Mouse (Mus musculus) heart, postnatal 25 days (tissue): ENCODE data around the gene Ush2a. TPM values are rescaled to one million over a fixed set of nuclear protein-coding genes. Genes with fewer than 3 reads are reported as not detected.

Experiments used
- DNase-seq: peaks from one replicate; pipeline ENCODE4 v3.0.0; 2022; ENCODE audit warnings: low spot score
- intact Hi-C: fragments of 180-260 bp; cut with DNase I; formaldehyde crosslinking; loops from one replicate; pipeline ENCODE4 v1.15.1; 2025
- total RNA-seq, 2 experiments: library from RNA; stranded (reverse); gene quantifications; 2 replicates each; pipeline ENCODE4 v1.2.3; 2021

The Ush2a gene
- total RNA-seq, 2 experiments from 2014 or later = 0.08 TPM

DNA sequence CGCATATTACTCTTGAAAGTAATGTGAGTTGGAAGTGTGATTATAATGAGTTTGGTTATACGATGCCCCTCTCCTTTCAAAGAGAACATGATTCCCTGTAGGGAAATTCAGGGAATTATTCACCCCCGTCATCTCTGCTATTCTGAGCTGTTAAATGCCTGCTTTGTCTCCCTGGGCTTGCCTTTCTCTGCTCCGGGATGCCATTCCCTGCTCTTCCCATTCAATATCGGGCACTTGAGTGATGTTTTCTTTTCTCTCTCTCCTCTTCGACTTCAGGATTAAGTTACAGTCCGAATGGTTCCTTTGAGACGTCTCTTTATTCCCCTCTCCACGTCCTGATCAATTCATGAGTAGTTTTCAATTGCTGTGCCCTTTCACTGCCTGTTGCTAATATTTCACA is 572.1 kb downstream of the Ush2a start:
- DNase-seq = no peak
- intact Hi-C loops = no loop called here

DNA sequence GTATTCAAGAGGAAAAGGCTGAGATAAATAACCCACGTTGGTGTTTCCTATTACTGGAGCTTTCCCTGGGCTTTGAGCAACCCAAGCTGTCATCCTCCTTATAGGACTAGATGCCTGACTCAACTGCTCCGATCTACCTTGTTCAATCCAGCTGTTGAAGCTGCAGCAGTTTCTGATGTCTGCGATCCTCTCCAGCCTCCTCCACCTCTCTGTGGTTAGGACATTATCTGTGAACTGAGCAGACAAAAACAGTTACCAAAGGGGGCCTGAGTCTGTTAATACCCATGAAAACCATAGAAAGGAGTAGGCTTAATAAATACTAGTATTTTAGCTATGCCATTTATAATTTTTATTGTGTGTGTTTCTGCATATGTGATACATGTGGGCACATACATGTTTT is 572.9 kb downstream of the Ush2a start:
- DNase-seq = no peak
- intact Hi-C loops = no loop called here

DNA sequence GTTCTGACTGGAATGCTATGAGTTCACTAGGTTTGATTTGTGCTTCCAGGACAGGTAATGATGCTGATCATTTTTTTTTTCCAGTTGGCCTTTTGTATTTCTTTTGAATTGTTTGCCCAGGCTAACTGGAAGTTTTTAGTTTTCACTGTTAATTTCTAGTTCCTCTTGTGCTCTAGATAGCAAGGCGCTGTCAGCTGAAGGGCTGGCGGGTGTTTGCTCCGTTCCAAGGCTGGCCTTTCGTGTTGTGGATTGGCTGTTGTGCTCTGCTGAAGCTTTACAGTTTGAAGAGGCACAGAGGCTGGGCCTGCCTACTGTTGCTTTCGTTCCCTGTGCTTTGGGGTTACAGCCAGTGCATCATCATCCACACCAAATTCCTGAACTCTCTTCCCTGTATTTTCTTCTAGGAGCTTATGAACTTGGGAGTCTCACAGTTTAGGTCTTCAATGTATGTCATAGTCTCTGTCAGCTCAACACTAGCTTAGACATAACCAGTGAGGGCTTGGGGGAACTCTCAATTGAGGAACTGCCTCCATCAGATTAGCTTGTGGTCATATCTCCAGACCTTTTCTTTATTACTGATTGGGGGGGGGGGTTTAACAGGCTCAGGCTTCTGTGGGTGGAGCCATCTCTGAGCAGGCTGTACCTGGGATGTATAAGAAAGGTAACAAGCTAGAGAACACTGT is 575.9 kb downstream of the Ush2a start:
- intact Hi-C loops = no loop called here
- no peak for DNase-seq

DNA sequence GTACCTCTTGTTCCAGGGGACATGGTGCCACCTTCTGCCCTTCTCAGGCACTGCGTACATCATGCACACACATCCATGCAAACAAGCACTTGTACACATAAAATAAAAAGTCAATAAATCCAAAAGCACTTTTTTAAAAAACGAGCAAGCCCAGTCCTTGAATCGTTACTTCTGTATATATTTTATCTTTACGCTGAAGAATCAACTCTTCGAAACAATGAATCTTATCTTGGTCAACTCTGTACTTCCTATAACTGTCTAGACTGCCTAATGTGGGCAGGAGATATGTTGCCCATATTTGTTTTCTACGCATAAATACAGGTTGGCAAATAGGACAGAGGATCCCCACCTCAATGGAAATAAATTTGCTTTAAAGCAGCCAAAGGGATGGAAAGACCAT is 585.4 kb downstream of the Ush2a start:
- DNase-seq = no peak
- intact Hi-C loops = no loop called here

GRCm38 (mm10) chr1:188852776-188853175 is 591.0 kb downstream of the Ush2a start:
- intact Hi-C loops = no loop called here
- DNase-seq = no peak

DNA sequence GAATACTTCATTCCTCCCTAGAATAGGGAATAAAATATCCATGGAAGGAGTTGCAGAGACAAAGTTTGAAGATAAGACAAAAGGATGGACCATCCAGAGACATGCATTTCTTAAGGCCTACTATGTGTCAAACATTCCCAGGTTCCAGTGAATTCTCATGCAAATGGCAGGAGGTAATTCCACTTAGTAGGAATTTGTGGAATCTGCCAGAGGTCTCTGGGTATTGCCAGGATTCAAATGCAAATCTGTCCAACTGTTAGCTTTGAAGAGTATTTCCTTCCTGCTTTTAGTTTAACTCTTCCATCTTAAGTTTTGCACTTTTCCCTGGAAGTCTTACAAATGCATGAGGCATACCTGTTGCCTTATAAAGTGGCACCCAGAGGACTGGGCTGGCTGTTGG is 592.4 kb downstream of the Ush2a start:
- intact Hi-C loops = no loop called here
- no peak for DNase-seq

- intact Hi-C loops = no loop called here
- no peak for DNase-seq
Observed at GRCm38 (mm10) chr1:188855034-188855433, 593.2 kb downstream of the Ush2a start.

- intact Hi-C loops = no loop called here
- DNase-seq = no peak
Observed at GRCm38 (mm10) chr1:188859718-188860117, 597.9 kb downstream of the Ush2a start.

DNA sequence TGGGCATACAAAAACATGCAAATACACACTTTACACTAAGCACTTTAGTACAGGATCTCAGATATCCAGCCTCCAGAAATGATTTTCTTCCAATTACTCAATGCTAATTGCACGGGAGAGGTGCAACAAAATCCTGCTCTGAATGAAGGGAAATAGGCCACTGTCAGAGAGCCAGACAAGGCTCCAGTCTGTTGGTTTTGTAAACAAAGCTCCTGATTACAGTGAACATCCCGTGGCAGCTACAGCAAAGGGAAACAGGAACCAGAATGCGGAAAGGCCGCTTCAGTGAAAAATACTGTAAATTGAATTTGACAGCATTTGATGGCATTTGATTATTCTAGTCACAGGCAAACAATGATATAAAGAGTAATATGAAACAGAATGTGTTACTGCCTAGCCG is 604.1 kb downstream of the Ush2a start:
- no peak for DNase-seq
- intact Hi-C loops = no loop called here

DNA sequence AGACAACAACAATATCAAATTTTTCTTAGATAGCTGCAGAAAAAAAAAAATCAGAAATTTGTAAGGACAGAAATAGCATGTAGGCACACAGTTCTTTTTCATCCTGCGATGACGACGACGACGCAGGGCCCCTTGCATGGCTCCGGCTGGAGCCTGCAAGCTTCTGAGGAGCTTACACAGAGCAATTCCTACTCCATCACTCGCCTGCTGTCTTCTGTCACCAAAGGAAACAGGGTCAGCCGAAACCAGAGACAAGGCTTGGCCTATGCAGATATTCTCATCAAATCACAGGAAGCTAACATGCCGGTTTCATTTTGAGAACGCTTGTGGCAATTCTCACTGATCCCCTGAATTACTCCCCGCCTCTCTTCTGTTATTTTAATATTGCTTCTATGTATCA is 604.7 kb downstream of the Ush2a start:
- no peak for DNase-seq
- intact Hi-C loops = no loop called here

GRCm38 (mm10) chr1:188878531-188879055 is 616.8 kb downstream of the Ush2a start:
- no peak for DNase-seq
- intact Hi-C loops = no loop called here

DNA sequence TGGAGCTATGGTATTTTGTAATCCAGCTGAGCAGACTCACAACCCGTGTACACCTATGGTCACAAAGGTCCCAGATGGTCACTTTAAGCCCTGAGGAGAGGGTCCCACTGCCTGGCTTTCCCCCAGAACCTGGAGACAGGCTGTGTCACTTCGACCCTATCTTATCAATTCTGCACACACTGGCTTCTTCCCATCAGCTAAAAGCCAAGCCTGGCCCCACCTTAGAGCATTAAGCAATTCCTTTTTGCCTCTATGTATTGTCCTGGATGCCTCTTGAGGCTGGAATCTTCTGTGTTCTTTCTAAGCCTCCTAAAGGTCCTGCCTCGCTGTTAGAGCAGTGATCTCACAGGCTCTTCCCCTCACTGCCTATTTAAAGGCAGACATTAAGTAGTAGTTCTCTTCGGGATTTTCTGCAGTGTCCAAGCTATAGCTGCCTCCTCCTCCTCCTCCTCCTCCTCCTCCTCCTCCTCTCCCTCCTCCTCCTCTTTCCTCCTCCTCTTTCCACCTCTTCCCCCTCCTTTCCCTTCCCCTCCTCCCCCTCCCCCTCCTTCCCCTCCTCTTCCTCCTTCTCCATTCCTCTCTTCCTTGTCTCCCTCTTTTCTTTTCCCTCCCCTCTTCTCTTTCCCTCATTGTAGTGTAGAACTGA is 635.2 kb downstream of the Ush2a start:
- intact Hi-C loops = no loop called here
- no peak for DNase-seq

- DNase-seq = no peak
- intact Hi-C loops = no loop called here
Observed at GRCm38 (mm10) chr1:188904091-188904490, 642.3 kb downstream of the Ush2a start.

DNA sequence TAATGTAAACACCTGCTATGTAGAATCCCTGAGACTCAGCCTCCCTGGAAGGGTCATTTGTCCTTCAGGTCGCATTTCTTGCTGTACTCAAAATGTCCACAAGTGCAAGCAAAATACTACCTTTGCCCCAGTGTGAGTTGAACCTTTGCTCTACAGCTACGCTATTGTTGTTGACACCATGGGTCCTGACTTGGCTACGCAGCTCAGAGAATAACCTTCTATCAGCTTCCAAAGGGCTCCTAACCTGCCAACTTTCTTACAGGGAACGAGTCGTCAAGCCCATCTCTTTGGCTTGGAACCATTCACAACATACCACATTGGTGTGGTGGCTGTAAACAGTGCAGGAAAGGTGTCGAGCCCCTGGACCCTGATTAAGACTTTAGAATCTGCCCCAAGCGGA is 644.4 kb downstream of the Ush2a start:
- no peak for DNase-seq
- intact Hi-C loops = no loop called here

GRCm38 (mm10) chr1:188910656-188911055 is 648.8 kb downstream of the Ush2a start:
- intact Hi-C loops = no loop called here
- no peak for DNase-seq

DNA sequence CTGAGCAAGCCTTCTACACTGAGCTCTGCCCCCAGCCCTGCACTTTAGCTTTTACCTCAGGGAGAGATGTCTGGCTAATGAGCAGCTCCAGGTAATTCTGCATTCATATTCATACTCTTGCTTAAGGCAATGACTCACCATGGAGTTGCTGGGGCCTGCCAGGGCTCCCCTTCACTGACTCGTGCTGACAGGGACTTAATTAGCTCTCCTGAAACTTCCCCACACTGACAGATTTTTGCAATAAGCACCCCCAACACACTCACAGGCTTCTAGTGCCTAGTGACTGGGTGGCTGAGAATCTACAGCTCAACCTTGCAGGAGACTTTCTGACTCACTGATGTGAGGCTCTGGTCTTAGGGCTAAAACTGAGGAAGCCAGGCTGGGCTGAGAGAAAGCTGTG is 658.1 kb downstream of the Ush2a start:
- intact Hi-C loops = no loop called here
- no peak for DNase-seq

GRCm38 (mm10) chr1:188937246-188937780 is 675.5 kb downstream of the Ush2a start:
- DNase-seq = no peak
- intact Hi-C loops = no loop called here

GRCm38 (mm10) chr1:188945326-188945725 is 683.5 kb downstream of the Ush2a start:
- DNase-seq = no peak
- intact Hi-C loops = no loop called here

DNA sequence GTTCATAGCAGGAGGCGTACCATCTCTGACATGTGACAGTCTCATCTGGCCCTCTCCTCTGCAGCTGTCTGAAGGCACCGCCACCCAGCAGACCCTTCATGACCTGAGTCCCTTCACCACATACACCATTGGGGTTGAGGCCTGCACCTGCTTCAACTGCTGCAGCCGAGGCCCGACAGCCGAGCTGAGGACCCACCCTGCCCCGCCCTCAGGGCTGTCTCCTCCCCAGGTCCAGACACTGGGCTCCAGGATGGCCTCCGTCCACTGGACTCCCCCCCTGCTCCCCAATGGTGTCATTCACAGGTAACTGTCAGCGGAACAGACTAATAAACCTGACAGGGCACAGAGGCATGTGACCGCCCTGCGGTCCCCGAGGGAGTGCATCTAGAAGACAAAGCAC is 685.0 kb downstream of the Ush2a start:
- intact Hi-C loops = no loop called here
- no peak for DNase-seq

DNA sequence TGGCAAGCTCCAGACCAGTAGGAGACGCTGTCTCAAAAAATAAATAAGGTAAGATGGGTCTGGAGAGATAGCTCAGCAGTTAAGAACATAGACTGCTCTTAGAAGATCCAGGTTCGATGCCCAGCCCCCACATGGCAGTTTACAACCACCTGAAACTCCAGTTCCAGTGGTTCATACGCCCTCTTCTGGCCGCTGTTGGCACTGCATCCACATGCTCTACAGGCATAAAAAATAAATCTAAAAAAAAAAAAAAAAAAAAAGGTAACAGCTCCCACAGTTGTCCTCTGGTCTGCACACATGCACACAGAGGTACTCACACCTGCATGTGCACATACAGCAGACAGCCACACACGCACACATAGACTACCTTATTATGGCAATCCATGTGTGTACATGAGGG is 686.0 kb downstream of the Ush2a start:
- DNase-seq = no peak
- intact Hi-C loops = no loop called here

DNA sequence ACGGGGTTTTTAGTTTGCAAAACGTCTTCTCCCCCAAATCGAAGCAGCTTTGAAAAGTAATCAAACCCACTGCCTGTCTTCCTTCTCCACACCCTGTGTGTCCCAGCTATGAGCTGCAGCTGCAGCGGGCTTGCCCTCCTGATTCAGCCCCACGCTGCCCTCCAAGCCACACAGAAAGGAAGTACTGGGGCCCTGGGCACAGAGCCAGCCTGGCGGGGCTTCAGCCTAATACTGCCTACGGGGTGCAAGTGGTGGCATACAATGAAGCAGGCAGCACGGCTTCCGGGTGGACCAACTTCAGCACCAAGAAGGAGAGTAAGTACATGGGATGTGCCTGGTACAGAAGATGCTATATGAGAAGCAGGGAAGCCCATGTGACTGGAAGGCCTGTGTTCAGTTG is 686.5 kb downstream of the Ush2a start:
- DNase-seq = no peak
- intact Hi-C loops = no loop called here

- intact Hi-C loops = no loop called here
- DNase-seq = no peak
Observed at GRCm38 (mm10) chr1:188951091-188951490, 689.3 kb downstream of the Ush2a start.
